Mouse (Mus musculus): Measurements from ENCODE around the gene Phf20. TPM values are rescaled to one million over a fixed set of nuclear protein-coding genes. Genes with fewer than 3 reads are reported as not detected.

The Phf20 gene
- total and polyA plus RNA-seq, 2 experiments: 2.9 to 6.2 TPM

DNA sequence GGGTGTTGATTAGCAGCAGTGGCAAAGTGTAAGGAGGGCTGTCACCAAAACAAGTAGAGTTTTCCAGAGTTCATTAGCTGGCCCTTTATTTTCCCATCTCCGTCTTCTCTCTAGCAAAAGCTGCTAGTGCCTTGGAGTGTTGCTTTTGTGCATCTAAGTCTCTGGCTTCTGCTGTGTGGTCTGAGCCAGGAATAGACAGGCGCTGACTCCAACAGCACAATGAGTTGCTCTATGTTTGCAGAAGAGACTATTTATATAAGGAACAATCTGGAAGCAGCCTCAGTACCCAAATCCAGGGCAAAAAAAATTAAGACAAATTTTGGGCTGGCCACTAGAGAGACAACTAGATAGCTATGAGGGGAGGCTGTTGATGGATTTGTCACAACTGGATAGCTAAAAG, 45.4 kb downstream of the Phf20 start:
- Histone ChIP-seq H3K27ac (replicated peaks; ENCODE audit: insufficient read depth, low read depth, low read length) (no peak overlapping the region), H3K36me3 (ENCODE audit: control insufficient read depth, insufficient read depth, low read length) (peaks cover 5% of the 10 kb centered on the region), H3K9ac (ENCODE audit: low read depth, low read length) (no peak overlapping the region), H3K27me3 (ENCODE audit: control insufficient read depth, insufficient read depth, low read length) (no peaks in the 10 kb centered on the region), H3K79me2 (ENCODE audit: control insufficient read depth, insufficient read depth, low read length) (no peaks in the 10 kb centered on the region; the same call in 1 of the 2 replicates), H3K4me3 (ENCODE audit: insufficient read depth, low read depth, low read length) (no peak overlapping the region), H3K4me1 (ENCODE audit: control insufficient read depth, insufficient read depth, low read length) (no peaks in the 10 kb centered on the region)
- 81% methylated on average over 2 of the region's 2 CpGs for WGBS
- DNase-seq (ENCODE audit: extremely low read depth, low read depth, low spot score): no peak
- TF ChIP-seq CTCF (IDR thresholded peaks at IDR 0.05; ENCODE audit: low read depth, low read length) (no peak), POLR2A (IDR thresholded peaks at IDR 0.05; ENCODE audit: extremely low read depth, insufficient read depth, low read length) (no peak)

DNA sequence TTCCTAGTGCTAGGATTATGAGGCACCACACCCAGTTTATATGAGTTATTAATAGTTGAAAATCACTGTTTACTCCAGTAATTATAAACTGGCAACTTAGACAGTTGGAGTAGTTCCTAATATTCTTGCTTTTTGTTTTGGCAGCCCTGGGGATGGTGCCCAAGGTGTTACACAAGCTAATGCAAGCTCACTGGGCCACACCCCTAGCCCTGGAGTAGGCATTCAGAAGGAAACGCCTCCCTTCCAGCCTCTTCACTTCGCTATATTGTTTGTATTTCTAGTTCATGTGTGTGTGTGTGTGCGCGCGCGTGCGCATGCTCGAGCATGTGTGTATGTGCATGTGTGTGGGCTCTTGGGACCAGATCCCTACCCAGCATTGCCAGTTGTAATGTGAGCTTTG, 46.7 kb downstream of the Phf20 start:
- no peak for DNase-seq (ENCODE audit: extremely low read depth, low read depth, low spot score)

GRCm38 (mm10) chr2:156247599-156247998, 51.3 kb downstream of the Phf20 start:
- TF ChIP-seq CTCF (IDR thresholded peaks at IDR 0.05; ENCODE audit: low read depth, low read length) (no peak), POLR2A (IDR thresholded peaks at IDR 0.05; ENCODE audit: extremely low read depth, insufficient read depth, low read length) (no peak)
- Histone ChIP-seq H3K4me1 (ENCODE audit: control insufficient read depth, insufficient read depth, low read length) (no peaks in the 10 kb centered on the region; the same call in 1 of the 2 replicates), H3K36me3 (ENCODE audit: control insufficient read depth, insufficient read depth, low read length) (peaks cover 14% of the 10 kb centered on the region), H3K9ac (ENCODE audit: low read depth, low read length) (no peak overlapping the region), H3K4me3 (ENCODE audit: insufficient read depth, low read depth, low read length) (no peak overlapping the region), H3K27me3 (ENCODE audit: control insufficient read depth, insufficient read depth, low read length) (no peaks in the 10 kb centered on the region), H3K79me2 (ENCODE audit: control insufficient read depth, insufficient read depth, low read length) (no peaks in the 10 kb centered on the region), H3K27ac (replicated peaks; ENCODE audit: insufficient read depth, low read depth, low read length) (no peak overlapping the region)
- DNase-seq (ENCODE audit: extremely low read depth, low read depth, low spot score): no peak

More for the DNA sequence above, 46.7 kb downstream of the Phf20 start:
- Histone ChIP-seq H3K36me3 (ENCODE audit: control insufficient read depth, insufficient read depth, low read length) (peaks cover 8% of the 10 kb centered on the region), H3K9ac (ENCODE audit: low read depth, low read length) (no peak overlapping the region), H3K4me1 (ENCODE audit: control insufficient read depth, insufficient read depth, low read length) (no peaks in the 10 kb centered on the region), H3K27me3 (ENCODE audit: control insufficient read depth, insufficient read depth, low read length) (no peaks in the 10 kb centered on the region), H3K27ac (replicated peaks; ENCODE audit: insufficient read depth, low read depth, low read length) (no peak overlapping the region), H3K4me3 (ENCODE audit: insufficient read depth, low read depth, low read length) (no peak overlapping the region), H3K79me2 (ENCODE audit: control insufficient read depth, insufficient read depth, low read length) (no peaks in the 10 kb centered on the region; the same call in 1 of the 2 replicates)
- no peak for TF ChIP-seq POLR2A (IDR thresholded peaks at IDR 0.05; ENCODE audit: extremely low read depth, insufficient read depth, low read length)
- TF ChIP-seq CTCF (IDR thresholded peaks at IDR 0.05; ENCODE audit: low read depth, low read length): no peak
- WGBS: 95% methylated on average over 8 of the region's 8 CpGs

DNA sequence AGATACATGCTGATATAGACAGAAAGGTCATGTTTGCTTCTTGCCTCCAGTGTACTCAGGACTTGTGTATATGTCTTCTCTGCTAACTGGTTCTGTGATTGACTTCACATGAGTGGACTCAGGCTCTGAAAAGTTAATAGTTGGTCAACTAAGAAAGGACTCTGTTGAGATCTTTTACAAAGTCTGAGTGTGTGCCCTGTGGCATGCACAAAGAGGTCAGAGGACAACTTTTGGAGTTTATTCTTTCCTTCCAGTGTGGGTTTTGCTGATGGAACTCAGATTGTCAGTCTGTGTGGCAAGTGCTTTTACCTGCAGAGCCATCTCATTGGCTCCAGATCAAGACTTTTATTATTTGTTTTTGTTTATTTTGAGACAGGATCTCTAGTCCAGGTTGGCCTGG, 54.5 kb downstream of the Phf20 start:
- TF ChIP-seq POLR2A (IDR thresholded peaks at IDR 0.05; ENCODE audit: extremely low read depth, insufficient read depth, low read length) (no peak), CTCF (IDR thresholded peaks at IDR 0.05; ENCODE audit: low read depth, low read length) (no peak)
- peak; percentile 42 for DNase-seq (ENCODE audit: extremely low read depth, low read depth, low spot score)
- H3K79me2 ChIP-seq (ENCODE audit: control insufficient read depth, insufficient read depth, low read length): no peaks in the 10 kb centered on the region
- H3K27ac ChIP-seq (replicated peaks; ENCODE audit: insufficient read depth, low read depth, low read length): no peak overlapping the region
- no peak overlapping the region for H3K4me3 ChIP-seq (ENCODE audit: insufficient read depth, low read depth, low read length)
- peaks cover 4% of the 10 kb centered on the region; the same call in 1 of the 2 replicates for H3K4me1 ChIP-seq (ENCODE audit: control insufficient read depth, insufficient read depth, low read length)
- H3K36me3 ChIP-seq (ENCODE audit: control insufficient read depth, insufficient read depth, low read length): peaks cover 27% of the 10 kb centered on the region
- no peaks in the 10 kb centered on the region for H3K27me3 ChIP-seq (ENCODE audit: control insufficient read depth, insufficient read depth, low read length)
- no peak overlapping the region for H3K9ac ChIP-seq (ENCODE audit: low read depth, low read length)

DNA sequence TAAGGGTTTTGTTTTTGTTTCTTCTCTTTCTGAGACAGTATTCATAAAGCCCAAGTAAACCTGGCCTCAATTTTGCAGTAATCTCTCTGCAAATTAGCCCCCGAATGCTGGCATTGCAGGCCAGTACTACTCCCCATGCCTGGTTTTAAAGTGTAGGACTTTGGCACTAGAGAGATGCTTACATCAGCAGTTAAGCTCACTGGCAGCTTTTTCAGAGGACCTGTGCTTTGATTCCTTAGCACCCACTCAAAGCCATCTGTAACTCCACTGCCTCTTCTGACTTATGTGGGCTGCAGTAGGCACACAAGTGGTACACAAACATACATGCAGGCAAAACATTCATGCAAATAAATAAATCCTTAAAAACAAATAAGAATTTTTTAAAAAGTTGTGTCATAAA, 55.0 kb downstream of the Phf20 start:
- Histone ChIP-seq H3K27me3 (ENCODE audit: control insufficient read depth, insufficient read depth, low read length) (no peaks in the 10 kb centered on the region), H3K36me3 (ENCODE audit: control insufficient read depth, insufficient read depth, low read length) (peaks cover 27% of the 10 kb centered on the region), H3K9ac (ENCODE audit: low read depth, low read length) (no peak overlapping the region), H3K4me1 (ENCODE audit: control insufficient read depth, insufficient read depth, low read length) (peaks cover 4% of the 10 kb centered on the region; the same call in 1 of the 2 replicates), H3K4me3 (ENCODE audit: insufficient read depth, low read depth, low read length) (no peak overlapping the region), H3K79me2 (ENCODE audit: control insufficient read depth, insufficient read depth, low read length) (no peaks in the 10 kb centered on the region), H3K27ac (replicated peaks; ENCODE audit: insufficient read depth, low read depth, low read length) (no peak overlapping the region)
- TF ChIP-seq CTCF (IDR thresholded peaks at IDR 0.05; ENCODE audit: low read depth, low read length): no peak
- no peak for TF ChIP-seq POLR2A (IDR thresholded peaks at IDR 0.05; ENCODE audit: extremely low read depth, insufficient read depth, low read length)
- DNase-seq (ENCODE audit: extremely low read depth, low read depth, low spot score): peak; percentile 20
- WGBS: 76% methylated on average over 1 of the region's 1 CpGs

GRCm38 (mm10) chr2:156257051-156257450, 60.8 kb downstream of the Phf20 start:
- 65% methylated on average over 2 of the region's 2 CpGs for WGBS
- DNase-seq (ENCODE audit: extremely low read depth, low read depth, low spot score): peak; percentile 26
- no peaks in the 10 kb centered on the region for H3K79me2 ChIP-seq (ENCODE audit: control insufficient read depth, insufficient read depth, low read length)
- H3K27me3 ChIP-seq (ENCODE audit: control insufficient read depth, insufficient read depth, low read length): no peaks in the 10 kb centered on the region
- H3K4me3 ChIP-seq (ENCODE audit: insufficient read depth, low read depth, low read length): no peak overlapping the region
- H3K9ac ChIP-seq (ENCODE audit: low read depth, low read length): no peak overlapping the region
- H3K36me3 ChIP-seq (ENCODE audit: control insufficient read depth, insufficient read depth, low read length): peaks cover 20% of the 10 kb centered on the region
- TF ChIP-seq CTCF (IDR thresholded peaks at IDR 0.05; ENCODE audit: low read depth, low read length): no peak
- TF ChIP-seq POLR2A (IDR thresholded peaks at IDR 0.05; ENCODE audit: extremely low read depth, insufficient read depth, low read length): no peak
- peaks cover 4% of the 10 kb centered on the region; the same call in 1 of the 2 replicates for H3K4me1 ChIP-seq (ENCODE audit: control insufficient read depth, insufficient read depth, low read length)
- H3K27ac ChIP-seq (replicated peaks; ENCODE audit: insufficient read depth, low read depth, low read length): peak overlapping the region; percentile 84
